Mouse (Mus musculus) heart, adult 2 months (tissue): ENCODE results near the gene Elf5.

Experiments used
- CTCF ChIP-seq: fragments of 200-600 bp; IDR thresholded peaks from 2 replicates; pipeline ENCODE4 v1.8.1; 2022; ENCODE audit warnings: antibody characterized with exemption, mild to moderate bottlenecking, moderate library complexity
- POLR2A ChIP-seq: fragments of 200-500 bp; IDR thresholded peaks from 2 replicates; pipeline ENCODE4 v1.6.1; 2011; ENCODE audit warnings: mild to moderate bottlenecking, low read depth, low read length, control low read depth; ENCODE audit not compliant: insufficient read depth

DNA sequence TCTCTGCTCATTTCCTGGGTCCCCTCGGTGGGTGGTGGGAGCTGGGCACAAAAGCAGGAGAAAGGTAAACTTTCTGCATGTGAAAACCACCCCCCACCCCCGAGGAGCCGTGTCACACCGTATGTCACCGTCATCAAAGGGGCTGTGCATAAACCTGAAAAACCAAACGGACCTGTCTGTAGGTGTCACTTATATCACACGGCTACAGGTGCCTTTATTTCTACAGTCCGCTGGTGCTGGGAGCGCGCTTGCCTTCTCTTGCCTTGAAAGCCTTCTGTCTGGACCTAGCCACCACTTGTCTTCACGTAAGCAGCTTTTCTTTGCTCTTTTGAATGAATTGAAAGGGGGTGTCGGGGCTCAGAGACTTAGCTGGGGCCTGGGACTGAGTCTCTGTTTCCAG is 12.4 kb downstream of the Elf5 start:
- TF ChIP-seq CTCF, result no peak
- no peak for TF ChIP-seq POLR2A
